Mouse (Mus musculus): ENCODE data around the gene Nelfb. TPM values are rescaled to one million over a fixed set of nuclear protein-coding genes. Genes with fewer than 3 reads are reported as not detected.
A peak's percentile ranks its signal among the peaks of the same experiment; 100 is the strongest.

Gene Nelfb
- polyA plus RNA-seq, 1 experiment from 2014 or later, result 34.9 TPM

DNA sequence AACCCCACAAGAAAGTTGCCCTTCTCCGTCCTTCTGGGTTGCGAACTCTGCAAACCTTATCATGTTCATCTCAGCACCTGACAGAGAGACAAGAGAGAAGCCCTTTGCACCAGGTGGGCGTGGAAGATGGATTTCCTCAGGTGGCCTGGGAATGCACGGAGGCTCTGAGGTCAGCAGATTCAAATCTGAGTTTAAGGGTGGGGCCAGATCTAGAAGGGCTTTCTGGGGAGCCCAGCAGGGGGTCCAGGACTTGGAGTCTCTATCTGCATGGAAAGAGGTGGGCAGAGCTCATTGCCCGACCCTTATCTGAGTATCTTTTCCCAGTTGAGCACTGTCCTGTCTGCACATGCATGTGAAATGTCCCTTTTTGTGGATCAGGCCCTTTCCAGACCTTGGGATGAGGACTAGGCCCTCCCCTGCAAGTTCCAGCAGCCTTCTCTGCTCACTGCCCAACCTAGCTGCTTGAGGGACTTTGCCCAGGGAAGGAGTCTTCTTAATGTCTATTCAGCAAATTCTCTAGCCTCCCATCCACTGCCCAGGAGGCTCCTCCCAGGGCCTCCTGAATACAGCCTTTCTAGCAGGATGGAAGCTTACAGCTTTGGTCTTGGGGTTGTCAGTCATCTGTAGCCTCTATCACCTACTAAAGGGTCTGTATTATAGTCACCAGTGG, 23.4 kb upstream of the Nelfb start:
- WGBS (ENCODE audit: insufficient replicate concordance), result 38% methylated on average over 5 of the region's 5 CpGs
- H3K4me3 ChIP-seq (ENCODE audit: low read depth, low read length), result no peak overlapping the region

GRCm38 (mm10) chr2:25234050-25234449, 22.8 kb upstream of the Nelfb start, which contains the start of gene Slc34a3:
Gene Slc34a3 (minus strand): TSS chr2:25234364.
- Histone ChIP-seq H3K27me3 (ENCODE audit: control insufficient read depth, insufficient read depth, low read depth, low read length) (no peaks in the 10 kb centered on the region; the same call in 1 of the 2 replicates), H3K9ac (ENCODE audit: low read depth, low read length) (no peak within 1 kb of the TSS), H3K4me3 (ENCODE audit: low read depth, low read length) (no peak within 1 kb of the TSS), H3K27ac (ENCODE audit: low read length) (no peak within 1 kb of the TSS), H3K4me1 (ENCODE audit: control insufficient read depth, low read depth, low read length) (peaks cover under 1% of the 10 kb centered on the region; the same call in 1 of the 2 replicates), H3K9me3 (replicated peaks; ENCODE audit: control insufficient read depth, low read length) (no peaks in the 10 kb centered on the region), H3K4me2 (ENCODE audit: low read depth, low read length) (no peak within 1 kb of the TSS), H3K36me3 (ENCODE audit: control insufficient read depth, insufficient read depth) (no peaks in the 10 kb centered on the region)
- ATAC-seq (ENCODE audit: low read depth), result no peak
- 63% methylated on average over 3 of the region's 3 CpGs for WGBS (ENCODE audit: insufficient replicate concordance)

More for the DNA sequence above, 23.4 kb upstream of the Nelfb start:
- Histone ChIP-seq H3K27ac (ENCODE audit: low read length) (no peak overlapping the region), H3K4me2 (ENCODE audit: low read depth, low read length) (no peak overlapping the region), H3K27me3 (ENCODE audit: control insufficient read depth, insufficient read depth, low read depth, low read length) (no peaks in the 10 kb centered on the region; the same call in 1 of the 2 replicates), H3K9me3 (replicated peaks; ENCODE audit: control insufficient read depth, low read length) (no peaks in the 10 kb centered on the region), H3K36me3 (ENCODE audit: control insufficient read depth, insufficient read depth) (no peaks in the 10 kb centered on the region), H3K9ac (ENCODE audit: low read depth, low read length) (no peak overlapping the region), H3K4me1 (ENCODE audit: control insufficient read depth, low read depth, low read length) (no peaks in the 10 kb centered on the region)
- ATAC-seq (ENCODE audit: low read depth), result no peak

DNA sequence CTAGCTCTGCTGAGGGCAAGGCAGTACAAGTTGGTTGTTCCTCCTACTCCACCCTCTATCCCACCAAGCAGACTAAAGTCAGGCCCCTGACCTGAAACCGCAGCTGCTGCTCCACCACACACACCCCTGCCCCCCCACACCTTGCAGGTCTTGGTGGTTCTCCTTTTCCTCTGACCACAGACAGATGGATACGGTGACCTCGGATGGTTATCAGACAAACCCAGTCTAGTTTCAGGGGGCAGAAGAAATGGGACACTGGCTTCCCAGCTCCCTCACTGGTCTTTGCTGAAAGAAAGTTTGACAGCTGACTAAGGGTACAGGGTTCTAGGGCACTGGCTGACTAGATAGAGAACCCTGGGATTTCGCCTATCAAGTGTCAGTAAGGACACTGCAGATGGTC, 22.1 kb upstream of the Nelfb start:
- Histone ChIP-seq H3K27ac (ENCODE audit: low read length) (no peak overlapping the region), H3K4me3 (ENCODE audit: low read depth, low read length) (no peak overlapping the region), H3K27me3 (ENCODE audit: control insufficient read depth, insufficient read depth, low read depth, low read length) (no peaks in the 10 kb centered on the region; the same call in 1 of the 2 replicates), H3K9me3 (replicated peaks; ENCODE audit: control insufficient read depth, low read length) (no peaks in the 10 kb centered on the region), H3K4me1 (ENCODE audit: control insufficient read depth, low read depth, low read length) (peaks cover 6% of the 10 kb centered on the region), H3K9ac (ENCODE audit: low read depth, low read length) (no peak overlapping the region), H3K36me3 (ENCODE audit: control insufficient read depth, insufficient read depth) (no peaks in the 10 kb centered on the region), H3K4me2 (ENCODE audit: low read depth, low read length) (no peak overlapping the region)
- no peak for ATAC-seq (ENCODE audit: low read depth)
- WGBS (ENCODE audit: insufficient replicate concordance), result 7% methylated on average over 4 of the region's 4 CpGs

DNA sequence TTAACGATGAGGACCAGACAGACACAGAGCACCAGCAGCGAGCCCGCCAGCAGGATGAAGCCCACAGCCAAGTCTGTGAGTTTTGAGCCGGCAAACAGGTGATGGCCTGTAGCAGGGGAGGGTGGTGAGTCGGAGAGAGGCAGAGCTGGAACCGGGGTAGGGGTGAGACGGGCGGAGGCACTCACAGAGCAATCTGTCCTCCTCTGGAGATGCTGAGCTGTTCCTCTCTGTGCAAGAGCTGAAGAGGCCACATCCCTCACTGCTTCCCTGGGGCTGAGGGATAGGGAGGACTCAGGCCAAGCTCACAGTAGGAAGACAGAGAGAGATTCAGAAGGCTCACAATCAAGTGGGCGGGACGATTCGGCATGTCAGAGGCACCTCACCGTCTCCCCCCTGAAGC, 19.7 kb upstream of the Nelfb start:
- no peak for ATAC-seq (ENCODE audit: low read depth)
- no peaks in the 10 kb centered on the region for H3K9me3 ChIP-seq (replicated peaks; ENCODE audit: control insufficient read depth, low read length)
- no peak overlapping the region for H3K27ac ChIP-seq (ENCODE audit: low read length)
- H3K4me2 ChIP-seq (ENCODE audit: low read depth, low read length), result no peak overlapping the region
- 63% methylated on average over 12 of the region's 12 CpGs for WGBS (ENCODE audit: insufficient replicate concordance)
- H3K36me3 ChIP-seq (ENCODE audit: control insufficient read depth, insufficient read depth), result no peaks in the 10 kb centered on the region
- no peak overlapping the region for H3K4me3 ChIP-seq (ENCODE audit: low read depth, low read length)
- H3K27me3 ChIP-seq (ENCODE audit: control insufficient read depth, insufficient read depth, low read depth, low read length), result no peaks in the 10 kb centered on the region; the same call in 1 of the 2 replicates
- peaks cover 10% of the 10 kb centered on the region for H3K4me1 ChIP-seq (ENCODE audit: control insufficient read depth, low read depth, low read length)
- H3K9ac ChIP-seq (ENCODE audit: low read depth, low read length), result no peak overlapping the region

GRCm38 (mm10) chr2:25230581-25230980, 19.3 kb upstream of the Nelfb start:
- H3K4me1 ChIP-seq (ENCODE audit: control insufficient read depth, low read depth, low read length), result peaks cover 14% of the 10 kb centered on the region
- no peak overlapping the region for H3K4me2 ChIP-seq (ENCODE audit: low read depth, low read length)
- H3K9ac ChIP-seq (ENCODE audit: low read depth, low read length), result no peak overlapping the region
- H3K36me3 ChIP-seq (ENCODE audit: control insufficient read depth, insufficient read depth), result no peaks in the 10 kb centered on the region
- H3K4me3 ChIP-seq (ENCODE audit: low read depth, low read length), result no peak overlapping the region
- H3K27ac ChIP-seq (ENCODE audit: low read length), result no peak overlapping the region
- H3K9me3 ChIP-seq (replicated peaks; ENCODE audit: control insufficient read depth, low read length), result no peaks in the 10 kb centered on the region
- no peaks in the 10 kb centered on the region; the same call in 1 of the 2 replicates for H3K27me3 ChIP-seq (ENCODE audit: control insufficient read depth, insufficient read depth, low read depth, low read length)
- no peak for ATAC-seq (ENCODE audit: low read depth)
- WGBS (ENCODE audit: insufficient replicate concordance), result 78% methylated on average over 7 of the region's 7 CpGs

- Histone ChIP-seq H3K9ac (ENCODE audit: low read depth, low read length) (no peak overlapping the region), H3K4me1 (ENCODE audit: control insufficient read depth, low read depth, low read length) (peaks cover 17% of the 10 kb centered on the region), H3K9me3 (replicated peaks; ENCODE audit: control insufficient read depth, low read length) (no peaks in the 10 kb centered on the region), H3K36me3 (ENCODE audit: control insufficient read depth, insufficient read depth) (no peaks in the 10 kb centered on the region), H3K4me2 (ENCODE audit: low read depth, low read length) (no peak overlapping the region), H3K4me3 (ENCODE audit: low read depth, low read length) (no peak overlapping the region), H3K27me3 (ENCODE audit: control insufficient read depth, insufficient read depth, low read depth, low read length) (no peaks in the 10 kb centered on the region; the same call in 1 of the 2 replicates), H3K27ac (ENCODE audit: low read length) (no peak overlapping the region)
- WGBS (ENCODE audit: insufficient replicate concordance), result 64% methylated on average over 5 of the region's 5 CpGs
- ATAC-seq (ENCODE audit: low read depth), result no peak
These were observed 18.3 kb upstream of the Nelfb start for GRCm38 (mm10) chr2:25229582-25229981.

- Histone ChIP-seq H3K9ac (ENCODE audit: low read depth, low read length) (peak overlapping the region; percentile 37; the same call in 1 of the 2 replicates), H3K4me1 (ENCODE audit: control insufficient read depth, low read depth, low read length) (peaks cover 17% of the 10 kb centered on the region), H3K4me3 (ENCODE audit: low read depth, low read length) (peak overlapping the region; percentile 54), H3K36me3 (ENCODE audit: control insufficient read depth, insufficient read depth) (no peaks in the 10 kb centered on the region), H3K9me3 (replicated peaks; ENCODE audit: control insufficient read depth, low read length) (no peaks in the 10 kb centered on the region), H3K27ac (ENCODE audit: low read length) (no peak overlapping the region), H3K27me3 (ENCODE audit: control insufficient read depth, insufficient read depth, low read depth, low read length) (no peaks in the 10 kb centered on the region; the same call in 1 of the 2 replicates), H3K4me2 (ENCODE audit: low read depth, low read length) (peak overlapping the region; percentile 77)
- ATAC-seq (ENCODE audit: low read depth), result no peak
- WGBS (ENCODE audit: insufficient replicate concordance), result 67% methylated on average over 6 of the region's 6 CpGs
These were observed 17.8 kb upstream of the Nelfb start for GRCm38 (mm10) chr2:25228995-25229530.

GRCm38 (mm10) chr2:25228431-25228889, 17.2 kb upstream of the Nelfb start:
- WGBS (ENCODE audit: insufficient replicate concordance), result 0% methylated on average over 7 of the region's 7 CpGs
- H3K4me3 ChIP-seq (ENCODE audit: low read depth, low read length), result peak overlapping the region; percentile 54

DNA sequence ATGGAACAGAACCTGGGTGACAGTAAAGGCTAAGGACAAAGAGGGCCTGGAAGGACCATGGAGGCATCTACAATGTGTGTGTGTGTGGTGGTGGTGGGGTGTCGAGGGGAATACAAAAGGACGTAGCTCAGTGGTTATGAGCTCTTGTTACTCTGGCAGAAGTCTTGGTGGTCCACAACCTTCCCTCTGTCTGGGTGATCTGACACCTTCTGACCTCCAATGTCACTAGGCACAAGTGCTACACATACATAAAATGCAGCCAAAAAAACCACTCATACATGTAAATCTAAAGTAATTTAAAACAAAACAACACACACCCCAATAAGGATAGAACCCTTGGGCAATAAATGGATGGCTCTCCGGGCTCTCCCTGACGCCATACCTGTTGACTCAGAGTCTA, 16.1 kb upstream of the Nelfb start:
- peaks cover 8% of the 10 kb centered on the region; the same call in 1 of the 2 replicates for H3K36me3 ChIP-seq (ENCODE audit: control insufficient read depth, insufficient read depth)
- H3K4me3 ChIP-seq (ENCODE audit: low read depth, low read length), result no peak overlapping the region
- H3K9me3 ChIP-seq (replicated peaks; ENCODE audit: control insufficient read depth, low read length), result no peaks in the 10 kb centered on the region
- peaks cover 22% of the 10 kb centered on the region for H3K4me1 ChIP-seq (ENCODE audit: control insufficient read depth, low read depth, low read length)
- H3K9ac ChIP-seq (ENCODE audit: low read depth, low read length), result no peak overlapping the region
- H3K4me2 ChIP-seq (ENCODE audit: low read depth, low read length), result no peak overlapping the region
- no peak for ATAC-seq (ENCODE audit: low read depth)
- no peaks in the 10 kb centered on the region for H3K27me3 ChIP-seq (ENCODE audit: control insufficient read depth, insufficient read depth, low read depth, low read length)
- H3K27ac ChIP-seq (ENCODE audit: low read length), result no peak overlapping the region
- WGBS (ENCODE audit: insufficient replicate concordance), result 84% methylated on average over 4 of the region's 4 CpGs

More at GRCm38 (mm10) chr2:25228431-25228889, 17.2 kb upstream of the Nelfb start:
- peaks cover 4% of the 10 kb centered on the region; the same call in 1 of the 2 replicates for H3K36me3 ChIP-seq (ENCODE audit: control insufficient read depth, insufficient read depth)
- H3K9ac ChIP-seq (ENCODE audit: low read depth, low read length), result peak overlapping the region; percentile 60
- peak overlapping the region; percentile 77 for H3K4me2 ChIP-seq (ENCODE audit: low read depth, low read length)
- H3K9me3 ChIP-seq (replicated peaks; ENCODE audit: control insufficient read depth, low read length), result no peaks in the 10 kb centered on the region
- peak overlapping the region; percentile 82 for H3K27ac ChIP-seq (ENCODE audit: low read length)
- no peaks in the 10 kb centered on the region; the same call in 1 of the 2 replicates for H3K27me3 ChIP-seq (ENCODE audit: control insufficient read depth, insufficient read depth, low read depth, low read length)
- ATAC-seq (ENCODE audit: low read depth), result no peak
- H3K4me1 ChIP-seq (ENCODE audit: control insufficient read depth, low read depth, low read length), result peaks cover 17% of the 10 kb centered on the region
